Mouse (Mus musculus) heart, adult 2 months (tissue): ENCODE measurements at regions not wholly inside any gene's neighbourhood (a gene's known extent, or its start where the extent isn't known, plus 50 kb on each side); places are given as distances from the start of the nearest gene placed in this dataset.

Experiments used
- CTCF ChIP-seq: fragments of 200-600 bp; IDR thresholded peaks from 2 replicates; pipeline ENCODE4 v1.8.1; 2022; ENCODE audit warnings: antibody characterized with exemption, mild to moderate bottlenecking, moderate library complexity
- EP300 ChIP-seq: fragments of 200-500 bp; IDR thresholded peaks from 2 replicates; pipeline ENCODE4 v1.6.1; 2011; ENCODE audit warnings: low read depth, low read length, control low read depth; ENCODE audit not compliant: insufficient read depth
- POLR2A ChIP-seq: fragments of 200-500 bp; IDR thresholded peaks from 2 replicates; pipeline ENCODE4 v1.6.1; 2011; ENCODE audit warnings: mild to moderate bottlenecking, low read depth, low read length, control low read depth; ENCODE audit not compliant: insufficient read depth

DNA sequence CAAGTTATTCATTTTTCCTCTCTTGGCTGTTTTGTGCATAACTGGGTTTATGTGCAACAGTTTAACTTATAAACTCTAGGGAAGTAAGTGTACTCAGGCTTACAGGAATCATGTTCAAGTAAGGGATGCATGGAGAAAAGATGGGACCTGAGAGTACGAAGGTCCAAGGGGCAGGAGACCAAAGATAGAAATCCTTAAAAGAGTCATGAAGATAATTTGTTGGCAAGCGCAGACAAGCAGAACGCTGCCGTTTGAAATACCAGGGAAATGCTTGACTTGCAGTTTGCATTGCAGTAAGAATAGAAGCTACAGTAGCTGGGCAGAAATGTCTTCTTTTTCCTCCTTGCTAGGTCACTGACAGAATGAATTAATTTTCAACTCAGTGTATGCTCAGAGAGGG lies 196.7 kb downstream of the Sqor start:
- TF ChIP-seq CTCF: no peak
- no peak for TF ChIP-seq POLR2A
- no peak for TF ChIP-seq EP300
